In the genomic region with DNA sequence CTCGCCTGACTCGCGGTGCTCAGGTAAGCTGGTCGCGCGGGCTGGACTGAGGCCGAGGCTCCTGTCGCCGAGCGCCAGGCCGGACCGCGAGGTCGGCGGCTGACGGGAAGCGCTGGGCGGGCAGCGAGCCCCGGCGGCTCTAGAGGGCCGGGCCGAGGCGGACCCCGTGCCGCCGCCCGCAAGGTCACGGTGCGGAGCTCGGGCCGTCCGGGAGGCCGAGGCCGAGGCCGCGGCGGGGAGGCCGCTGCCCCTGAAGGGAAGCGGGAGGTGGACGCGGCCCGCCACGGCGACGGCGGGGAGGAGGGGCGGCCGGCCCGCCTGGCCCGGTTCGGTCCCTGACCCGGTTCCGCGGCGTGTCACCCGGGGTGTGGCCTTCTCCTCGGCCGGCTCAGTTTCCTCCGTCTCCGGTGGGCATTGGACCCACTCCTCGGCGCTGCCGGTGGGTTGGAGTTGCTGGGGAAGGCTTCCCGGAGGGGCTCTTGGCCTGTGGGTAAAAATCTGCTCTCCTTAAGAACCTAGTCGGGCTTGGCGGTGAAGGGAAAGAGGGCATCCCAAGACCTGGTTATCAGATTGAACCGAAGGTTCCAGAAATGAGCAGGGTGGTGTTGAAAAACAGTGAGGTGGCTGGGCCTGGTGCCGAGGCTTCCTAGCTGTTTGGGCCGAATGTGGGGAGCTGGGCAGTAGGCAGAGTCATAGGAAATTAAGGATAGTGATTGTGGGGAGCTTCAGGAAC, we compare ENCODE assay signal across 8 mouse cellular contexts. TPM values are rescaled to one million over a fixed set of nuclear protein-coding genes. Genes with fewer than 3 reads are reported as not detected.
DNase-seq lines count a peak whose midpoint lies in the region; ATAC-seq and TF ChIP-seq lines count a peak whose summit lies in the region.

No protein-coding gene starts in this region.

- H3K9ac ChIP-seq in embryonic facial prominence, embryonic 15.5 days = peak overlapping the region; percentile 94
- H3K9ac ChIP-seq in neural tube, embryonic 11.5 days (ENCODE audit: low read length) = peak overlapping the region; percentile 92

- WGBS in embryonic facial prominence, embryonic 15.5 days = under 1% methylated on average over 70 of the region's 70 CpGs
- 1% methylated on average over 54 of the region's 70 CpGs for WGBS in neural tube, embryonic 11.5 days

- H3K4me2 ChIP-seq in embryonic facial prominence, embryonic 15.5 days (replicated peaks) = peak overlapping the region; percentile 66
- peak overlapping the region; percentile 86 for H3K4me2 ChIP-seq in neural tube, embryonic 11.5 days (ENCODE audit: low read depth)

- peaks cover 38% of the 10 kb centered on the region for H3K4me1 ChIP-seq in embryonic facial prominence, embryonic 15.5 days
- peaks cover 9% of the 10 kb centered on the region for H3K4me1 ChIP-seq in neural tube, embryonic 11.5 days (ENCODE audit: control insufficient read depth, insufficient read depth, low read length)

- 0 out of 2 replicates have a peak, but pooled peaks cover 4% of the 10 kb centered on the region for H3K36me3 ChIP-seq in embryonic facial prominence, embryonic 15.5 days
- H3K36me3 ChIP-seq in neural tube, embryonic 11.5 days (ENCODE audit: control insufficient read depth, insufficient read depth, low read length) = no peaks in the 10 kb centered on the region; the same call in 1 of the 2 replicates

- ATAC-seq in embryonic facial prominence, embryonic 15.5 days (ENCODE audit: insufficient number of reproducible peaks, low FRiP score, low TSS enrichment, low read depth) = peak; percentile 43
- 0 out of 2 replicates have a peak, but pooled peaks have one; percentile 3 for ATAC-seq in neural tube, embryonic 11.5 days (ENCODE audit: insufficient read depth, low FRiP score, low TSS enrichment)

- H3K27ac ChIP-seq in layer of hippocampus, adult 2 months = peak overlapping the region; percentile 94
- peak overlapping the region; percentile 90 for H3K27ac ChIP-seq in embryonic facial prominence, embryonic 15.5 days (replicated peaks)
- H3K27ac ChIP-seq in neural tube, embryonic 11.5 days (ENCODE audit: low read depth, low read length) = 0 out of 2 replicates have a peak overlapping the region, but pooled peaks have one; percentile 62

- peak in 1 of 2 experiments; percentile 18 for DNase-seq in layer of hippocampus, adult 2 months (ENCODE audit: low spot score in 2 of 2)
- no peak for DNase-seq in layer of hippocampus, adult 9-11 months
- DNase-seq in adrenal gland, adult 2 months = peak; percentile 66
- peak; percentile 39 for DNase-seq in heart, postnatal 4 days
- peak; percentile 30 for DNase-seq in liver
- DNase-seq in neural tube, embryonic 11.5 days (ENCODE audit: low spot score) = no peak
- DNase-seq in thymus, postnatal 4 days = peak; percentile 62

- H3K4me3 ChIP-seq in layer of hippocampus, adult 2 months = peak overlapping the region; percentile 91
- H3K4me3 ChIP-seq in embryonic facial prominence, embryonic 15.5 days (replicated peaks) = peak overlapping the region; percentile 95
- H3K4me3 ChIP-seq in neural tube, embryonic 11.5 days (ENCODE audit: low read depth, low read length) = peak overlapping the region; percentile 98

- no peaks in the 10 kb centered on the region for H3K9me3 ChIP-seq in embryonic facial prominence, embryonic 15.5 days (replicated peaks)
- no peaks in the 10 kb centered on the region for H3K9me3 ChIP-seq in neural tube, embryonic 11.5 days (ENCODE audit: control insufficient read depth, low read length)

- no peaks in the 10 kb centered on the region for H3K27me3 ChIP-seq in embryonic facial prominence, embryonic 15.5 days
- no peaks in the 10 kb centered on the region for H3K27me3 ChIP-seq in neural tube, embryonic 11.5 days (ENCODE audit: control insufficient read depth, insufficient read depth, low read length)

- TF ChIP-seq CTCF in layer of hippocampus, adult 2 months (conservative IDR thresholded peaks at IDR 0.05) = no peak

RNA-seq across cellular contexts. Expression of a gene that starts 0.5 kb away (rescaled TPM):
- total RNA-seq in layer of hippocampus, adult 2 months (2021) = 10 to 100 TPM; 44.9 to 50.7 TPM
- 100 to 1,000 TPM in 1 of 2 experiments, 10 to 100 TPM in 1; 64.8 to 109 TPM for total RNA-seq in adrenal gland, adult 2 months (2021)
- 11.7 and 13.9 TPM in 2 replicates for polyA plus RNA-seq in adrenal gland, adult 2 months (2012; rRNA removed)
- polyA plus RNA-seq in embryonic facial prominence, embryonic 15.5 days (2015; fragmentation: Nextera tagmentation; extraction: Ambion mirVana) = 67.0 and 67.6 TPM in 2 replicates
- total RNA-seq in heart, postnatal 4 days (2021) = 10 to 100 TPM; 49.3 to 55.0 TPM
- 86.8 and 89.1 TPM in 2 replicates for polyA plus RNA-seq in neural tube, embryonic 11.5 days (2014; fragmentation: Nextera tagmentation; extraction: Ambion mirVana)

RNA-seq across cellular contexts. Expression of a gene that starts 47.6 kb away (rescaled TPM):
- total RNA-seq in layer of hippocampus, adult 2 months (2021) = 10 to 100 TPM; 21.1 to 21.7 TPM
- total RNA-seq in adrenal gland, adult 2 months (2021) = 10 to 100 TPM; 22.9 to 28.4 TPM
- 15.1 and 20.7 TPM in 2 replicates for polyA plus RNA-seq in adrenal gland, adult 2 months (2012; rRNA removed)
- polyA plus RNA-seq in embryonic facial prominence, embryonic 15.5 days (2015; fragmentation: Nextera tagmentation; extraction: Ambion mirVana) = 12.7 and 14.0 TPM in 2 replicates
- total RNA-seq in heart, postnatal 4 days (2021) = 10 to 100 TPM; 14.4 to 17.5 TPM
- polyA plus RNA-seq in neural tube, embryonic 11.5 days (2014; fragmentation: Nextera tagmentation; extraction: Ambion mirVana) = 14.2 and 14.3 TPM in 2 replicates

Comparison
In these comparisons a context has a peak if more than half of its experiments do, and no peak if none do; other contexts are left out.
1. DNase-seq: peak in adrenal gland, adult 2 months (single experiment), heart, postnatal 4 days (single experiment), liver (single experiment) and thymus, postnatal 4 days (single experiment); none in layer of hippocampus, adult 9-11 months (single experiment) and neural tube, embryonic 11.5 days (single experiment).
2. Peak in every context shown above with its lines, with median percentiles within 50 percentile points of each other: H3K27ac ChIP-seq and H3K4me3 ChIP-seq.